Mouse (Mus musculus): ENCODE measurements around the gene Cdkl1.

Cdkl1 gene

DNA sequence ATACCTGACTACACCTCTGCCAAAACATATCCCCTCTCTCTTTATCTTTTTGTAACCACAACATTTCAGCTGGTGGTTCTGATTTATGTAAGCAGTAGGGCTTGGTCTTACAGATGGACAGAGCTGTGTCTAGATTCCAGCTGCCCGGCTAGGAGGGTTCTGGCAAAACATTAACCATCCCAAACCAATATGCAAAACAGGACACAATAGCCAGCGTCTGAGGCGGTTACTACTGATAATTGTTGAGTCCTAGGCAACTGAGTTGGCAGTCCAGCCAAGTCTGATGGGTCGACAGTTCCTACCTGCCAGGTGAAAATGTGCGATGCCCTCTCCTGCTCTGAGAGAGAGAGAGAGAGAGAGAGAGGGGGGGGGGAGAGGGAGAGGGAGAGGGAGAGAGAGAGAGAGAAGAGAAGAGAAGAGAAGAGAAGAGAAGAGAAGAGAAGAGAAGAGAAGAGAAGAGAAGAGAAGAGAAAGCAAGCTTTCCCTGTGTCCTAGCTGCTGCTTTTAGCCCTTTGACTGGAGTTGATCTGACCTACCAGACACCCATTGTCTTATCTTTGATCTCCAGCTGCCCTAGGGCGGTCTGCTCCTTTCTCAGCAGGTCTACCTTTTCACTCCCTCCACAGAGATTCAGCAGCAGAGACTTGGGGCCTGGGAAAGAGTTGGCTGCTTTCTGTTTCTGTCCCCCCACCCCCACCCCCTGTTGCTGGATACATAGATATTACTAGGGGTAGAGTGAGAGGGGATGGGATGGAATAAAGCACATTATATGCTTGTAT lies 7.6 kb downstream of the Cdkl1 start:
- no peak for DNase-seq (ENCODE audit: low spot score in 2 of 2)

DNA sequence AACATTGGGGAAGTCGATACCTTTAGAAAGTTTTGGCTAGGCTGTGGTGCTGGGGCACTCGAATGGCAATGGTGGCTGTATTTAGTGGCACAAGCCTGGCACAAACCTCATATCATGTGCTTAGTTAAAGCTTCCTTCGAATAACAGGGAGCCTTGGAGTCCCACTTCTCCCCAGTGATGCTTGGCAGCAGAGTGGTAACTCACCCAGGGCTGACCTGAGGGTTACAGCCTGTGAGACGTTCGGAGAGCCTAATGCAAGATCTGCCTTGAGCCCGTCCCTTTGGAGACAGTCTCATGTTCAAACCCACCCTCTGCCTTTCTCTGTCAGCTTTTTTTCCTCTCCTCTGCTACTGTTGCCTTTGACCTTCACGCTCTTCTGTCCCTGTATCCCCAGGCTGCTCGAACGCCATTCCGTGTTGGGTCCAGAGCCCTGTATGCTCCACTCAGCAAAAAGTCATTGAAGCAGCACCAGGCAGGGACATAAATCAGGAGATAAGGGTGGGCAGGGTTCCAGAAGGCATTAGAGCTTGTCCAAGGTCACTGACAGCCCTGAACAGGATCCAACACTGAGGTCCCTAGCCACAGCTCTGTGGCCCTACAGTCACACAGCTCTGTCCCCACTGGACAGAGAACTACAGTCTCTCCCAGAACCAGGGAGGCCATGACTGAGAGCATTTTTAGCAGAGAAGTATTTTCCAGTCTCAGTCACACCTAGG lies 9.0 kb downstream of the Cdkl1 start:
- no peak for DNase-seq (ENCODE audit: low spot score in 2 of 2)

DNA sequence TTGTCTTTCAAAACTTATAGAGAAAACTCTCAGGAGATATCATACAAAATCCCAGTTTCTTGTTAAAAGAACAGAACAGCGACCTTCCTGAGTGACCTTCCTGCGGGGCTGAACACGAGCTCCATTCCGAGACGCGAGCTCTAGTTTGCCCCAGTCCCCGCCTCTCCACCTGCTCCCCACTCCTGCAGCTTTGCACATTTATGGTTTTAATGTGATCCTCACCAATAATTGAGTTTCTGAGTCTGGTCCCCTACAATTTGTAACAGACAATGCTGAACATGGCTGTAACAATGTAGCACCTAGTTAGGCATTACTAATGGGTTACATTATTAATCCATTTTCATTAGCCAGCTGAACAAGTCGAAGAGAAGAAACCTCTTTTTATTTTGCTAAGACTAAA lies 9.6 kb downstream of the Cdkl1 start:
- no peak for DNase-seq (ENCODE audit: low spot score in 2 of 2)

GRCm38 (mm10) chr12:69777957-69778356 lies 13.1 kb downstream of the Cdkl1 start:
- no peak for DNase-seq (ENCODE audit: low spot score in 2 of 2)

DNA sequence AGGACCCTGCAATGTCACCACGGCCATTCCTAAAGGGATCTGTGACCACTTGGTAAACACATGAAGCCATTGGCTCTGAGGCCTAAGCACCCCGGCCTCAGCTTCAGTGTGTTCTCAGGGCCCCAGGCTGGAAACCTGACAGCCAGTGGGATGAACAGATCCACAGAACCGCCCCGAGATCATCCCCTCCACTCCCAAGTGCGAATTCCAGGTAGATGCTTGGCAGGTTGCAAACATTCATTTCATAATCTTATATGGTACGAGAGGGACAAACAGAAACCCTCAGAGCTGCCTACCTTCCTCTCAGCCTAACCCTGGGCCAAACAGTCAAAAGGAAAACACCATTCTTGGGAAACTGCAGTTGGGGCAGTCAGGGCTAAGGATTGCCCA lies 13.7 kb downstream of the Cdkl1 start:
- DNase-seq (ENCODE audit: low spot score in 2 of 2) = no peak

DNA sequence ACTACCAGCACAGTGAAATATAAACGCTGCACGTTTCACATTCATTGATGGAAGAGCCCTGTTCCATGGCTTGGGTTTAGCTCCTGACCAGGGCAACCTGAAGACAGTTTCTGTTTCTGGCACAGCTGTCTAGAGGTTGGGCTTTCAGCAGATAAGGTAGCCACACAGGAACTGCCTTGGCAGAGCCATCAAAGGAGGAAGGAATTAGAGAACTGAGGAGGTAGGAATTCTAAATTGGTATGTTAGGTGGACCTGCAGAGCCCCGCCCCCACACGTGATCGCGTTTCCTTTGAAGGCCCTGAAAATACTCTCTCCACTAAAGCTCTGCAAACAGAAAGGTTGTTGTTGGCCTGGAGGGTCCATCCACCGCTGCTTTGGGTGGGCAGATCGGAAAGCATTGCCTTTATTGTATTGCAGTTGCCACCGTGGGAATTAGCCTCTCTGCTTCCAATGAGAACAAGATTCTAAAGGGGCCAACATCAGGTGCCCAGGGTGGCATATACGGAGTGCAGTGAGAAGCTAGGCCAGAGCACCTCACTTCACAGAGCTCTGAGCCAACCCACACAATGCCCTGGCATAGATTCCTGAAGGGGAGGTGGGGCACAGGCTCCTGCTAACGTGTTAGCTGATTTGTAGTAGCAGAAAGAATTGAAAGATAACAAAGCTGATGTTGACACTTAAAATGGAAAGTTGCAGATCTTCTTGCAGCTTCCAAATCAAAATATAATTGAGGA lies 14.3 kb downstream of the Cdkl1 start:
- no peak for DNase-seq (ENCODE audit: low spot score in 2 of 2)

- no peak for DNase-seq (ENCODE audit: low spot score in 2 of 2)
Observed at GRCm38 (mm10) chr12:69768841-69769240, 22.2 kb downstream of the Cdkl1 start.

DNA sequence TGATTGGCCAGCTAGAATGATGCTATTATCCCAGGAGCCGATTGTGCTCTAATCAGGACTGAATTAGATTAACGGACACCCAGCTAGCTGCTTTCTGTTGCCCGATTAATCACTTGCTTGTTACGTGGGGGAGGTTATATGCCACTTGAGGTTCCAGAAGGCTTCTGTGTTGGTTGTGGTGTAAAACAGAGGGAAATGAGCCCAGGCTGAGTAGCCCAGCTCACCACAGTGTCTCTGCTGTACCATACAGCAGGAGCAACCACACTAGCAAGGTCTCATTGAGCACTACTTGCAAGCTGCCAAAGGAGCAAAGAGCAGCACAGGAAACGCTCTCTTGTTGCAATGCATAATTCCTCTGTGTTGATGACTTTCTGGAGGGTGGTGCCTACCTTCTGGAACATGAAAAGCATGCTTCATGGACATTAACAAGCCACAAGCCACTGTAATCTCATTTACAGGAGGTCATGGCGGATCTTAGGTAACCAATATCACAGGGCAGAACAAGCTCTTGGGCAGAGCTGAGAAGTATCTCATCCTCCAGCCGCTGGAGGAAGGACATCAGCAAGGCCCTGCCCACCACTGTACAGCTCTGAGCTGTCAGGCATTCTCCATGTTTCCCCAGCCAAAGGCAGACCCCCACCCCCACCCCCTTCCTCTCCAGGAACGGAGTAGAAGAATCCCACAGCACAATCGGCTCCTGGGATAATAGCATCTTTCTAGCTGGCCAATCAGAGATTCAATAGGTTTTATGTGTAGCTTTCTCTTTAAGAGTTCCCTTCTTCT lies 23.4 kb downstream of the Cdkl1 start:
- no peak for DNase-seq (ENCODE audit: low spot score in 2 of 2)

GRCm38 (mm10) chr12:69766185-69766904 lies 24.7 kb downstream of the Cdkl1 start:
- no peak for DNase-seq (ENCODE audit: low spot score in 2 of 2)

GRCm38 (mm10) chr12:69765543-69765942 lies 25.5 kb downstream of the Cdkl1 start:
- no peak for DNase-seq (ENCODE audit: low spot score in 2 of 2)

GRCm38 (mm10) chr12:69761603-69762002 lies 29.5 kb downstream of the Cdkl1 start:
- no peak for DNase-seq (ENCODE audit: low spot score in 2 of 2)

DNA sequence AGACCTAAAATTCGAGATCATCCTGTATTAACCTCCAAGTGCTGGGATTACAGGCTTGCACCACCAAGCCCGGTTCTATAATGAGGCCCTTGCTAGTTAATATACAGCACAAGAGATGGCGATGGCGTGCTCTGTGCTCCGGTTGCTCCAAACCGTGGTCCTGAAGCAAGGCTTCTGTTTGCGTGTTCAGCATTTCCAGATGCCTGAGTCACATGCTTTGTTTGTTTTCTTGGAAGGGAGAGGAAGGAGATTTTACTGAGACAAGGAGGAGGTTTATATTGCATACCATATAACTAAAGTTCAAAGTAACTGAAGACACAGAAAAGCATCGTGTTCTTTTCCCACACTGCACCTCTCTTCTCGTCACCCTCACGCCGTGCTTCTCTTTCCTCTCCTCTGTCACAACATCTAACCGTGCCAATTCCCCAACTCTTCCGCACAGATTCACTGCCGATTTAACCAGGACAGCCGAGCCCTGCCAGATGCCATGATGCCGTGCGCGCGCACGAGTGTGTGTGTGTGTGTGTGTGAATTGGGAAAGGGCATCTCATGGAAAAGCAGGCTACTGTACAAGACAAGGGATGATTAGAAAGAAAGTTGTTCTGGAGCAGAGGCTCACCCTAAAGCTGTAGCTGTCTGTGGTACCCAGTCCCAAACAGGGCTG lies 30.2 kb downstream of the Cdkl1 start:
- no peak for DNase-seq (ENCODE audit: low spot score in 2 of 2)

DNA sequence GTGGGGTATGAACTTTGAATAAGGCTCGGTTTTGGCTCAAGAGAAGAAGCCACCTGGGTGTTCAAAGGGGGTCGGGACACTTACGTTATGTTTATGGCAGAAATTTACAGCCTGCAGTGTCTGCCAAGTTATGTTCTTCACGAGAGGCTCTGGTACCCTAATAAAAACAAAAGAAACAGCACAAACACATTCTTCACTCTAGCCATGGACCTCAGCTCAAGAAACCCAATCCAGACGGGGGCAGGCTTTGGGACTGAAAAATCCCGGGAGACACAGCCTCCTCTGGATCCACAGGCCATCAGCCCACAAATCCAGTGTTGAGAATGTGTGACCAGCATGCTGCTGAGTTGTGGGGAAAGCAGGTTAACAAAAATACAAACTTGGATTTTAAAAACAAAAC lies 31.1 kb downstream of the Cdkl1 start:
- DNase-seq (ENCODE audit: low spot score in 2 of 2) = no peak

DNA sequence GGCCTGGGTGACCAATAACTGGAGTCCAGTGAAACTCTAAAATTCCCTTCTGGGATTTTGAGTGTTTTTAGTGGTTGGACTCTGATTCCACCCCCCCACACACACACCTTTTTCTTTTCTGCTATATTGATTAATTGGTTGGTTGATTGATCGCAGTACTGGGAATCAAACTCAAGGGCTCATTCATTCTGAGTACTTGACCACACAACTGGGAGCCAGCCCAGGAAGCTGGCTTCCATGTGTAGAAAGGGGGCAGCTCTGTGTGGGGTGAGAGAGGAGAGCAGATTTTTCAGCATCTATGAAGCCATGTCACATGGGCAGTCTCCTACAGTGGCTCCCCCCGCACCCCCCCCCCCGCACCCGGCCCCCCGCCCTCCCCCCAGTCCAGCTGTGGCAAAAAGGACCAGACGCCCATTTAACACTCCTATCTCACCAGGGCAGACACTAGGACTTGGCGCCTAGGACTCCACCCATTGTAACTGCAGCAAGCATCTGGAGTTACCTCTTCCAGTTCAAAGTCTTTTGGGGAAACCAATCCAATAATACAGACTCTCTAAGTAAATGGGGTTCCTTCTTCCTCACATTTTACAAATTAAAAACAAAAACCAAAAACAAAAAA lies 31.7 kb downstream of the Cdkl1 start:
- DNase-seq (ENCODE audit: low spot score in 2 of 2) = no peak

DNA sequence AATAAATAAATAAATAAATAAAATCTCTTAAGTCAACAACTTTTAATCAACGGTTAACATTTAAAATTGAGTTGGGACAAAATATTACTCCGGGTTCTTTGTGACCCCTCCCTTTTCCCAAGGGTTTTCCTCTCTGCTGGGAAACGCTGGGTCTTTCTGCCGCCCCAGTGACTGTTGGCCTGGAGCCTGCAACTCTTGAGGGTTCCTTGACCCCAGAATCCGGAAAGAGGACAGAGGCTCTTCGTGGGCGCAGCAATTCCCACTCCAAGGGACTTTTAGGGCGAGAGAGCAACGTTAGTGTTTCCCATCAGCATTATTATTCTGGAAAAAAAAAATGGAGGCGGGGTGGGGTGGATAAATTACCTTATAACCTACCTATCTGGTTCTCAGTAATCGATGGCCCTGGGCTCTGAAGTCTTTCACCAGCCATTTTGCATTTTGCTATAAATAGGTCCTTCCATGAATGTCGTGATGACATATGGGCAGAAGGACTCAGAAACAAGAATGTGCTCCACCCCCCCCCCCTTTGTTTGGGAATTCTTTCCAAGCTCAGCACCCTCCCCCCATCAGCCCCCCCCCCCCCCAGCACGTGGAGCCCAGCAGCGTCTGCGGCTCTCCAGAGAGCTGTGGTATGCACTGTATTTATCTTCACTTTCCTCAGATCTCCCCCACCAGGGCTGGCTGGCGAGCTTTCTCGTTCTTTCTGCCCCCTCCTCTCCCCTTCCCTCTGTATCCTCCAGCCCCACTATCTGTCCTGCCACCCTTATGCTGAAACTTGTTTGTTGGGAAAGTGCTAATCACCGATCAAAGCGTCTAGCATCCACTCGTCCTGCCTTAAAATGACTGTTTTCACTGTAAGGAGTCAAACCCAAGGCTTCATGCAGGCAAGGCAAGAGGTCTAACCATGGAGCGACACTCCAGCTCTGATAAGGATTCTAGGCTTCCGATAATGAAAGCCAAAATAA lies 32.6 kb downstream of the Cdkl1 start:
- no peak for DNase-seq (ENCODE audit: low spot score in 2 of 2)

GRCm38 (mm10) chr12:69757418-69758141 lies 33.5 kb downstream of the Cdkl1 start:
- peak; percentile 71 to 75 for DNase-seq (ENCODE audit: low spot score in 2 of 2)

- no peak for DNase-seq (ENCODE audit: low spot score in 2 of 2)
Observed at GRCm38 (mm10) chr12:69756015-69756414, 35.1 kb downstream of the Cdkl1 start.

- DNase-seq (ENCODE audit: low spot score in 2 of 2) = no peak
Observed at GRCm38 (mm10) chr12:69753936-69754335, 37.1 kb downstream of the Cdkl1 start.

All from urinary bladder, postnatal 4 days (tissue).